Mouse (Mus musculus) heart, embryonic 14.5 days (tissue): ENCODE measurements around the gene Olfr1232. TPM values are rescaled to one million over a fixed set of nuclear protein-coding genes. Genes with fewer than 3 reads are reported as not detected.

Source experiments
- ATAC-seq: fragments of 200-750 bp; cut with Nextera tagmentation; 2 replicates; pipeline ENCODE4 v1.8.0; 2017; ENCODE audit warnings: low read depth, moderate TSS enrichment; ENCODE audit not compliant: insufficient number of reproducible peaks, insufficient read depth, low FRiP score
- H3K27ac ChIP-seq, 2 experiments: fragments of 200-500 bp in 1 of 2; fragments of 300-500 bp in 1 of 2; sonication (generic) in 1 of 2; replicated peaks in 1 of 2; 2 replicates each; pipeline ENCODE4 v1.5.1; 2012 to 2014; ENCODE audit warnings: low read depth in 2 of 2, low read length in 2 of 2, control low read depth in 1 of 2, mild to moderate bottlenecking in 1 of 2, mixed read lengths in 1 of 2; ENCODE audit not compliant: control insufficient read depth in 1 of 2, insufficient read depth in 1 of 2
- H3K27me3 ChIP-seq: fragments of 300-500 bp; sonication (generic); 2 replicates; pipeline ENCODE4 v1.6.1; 2014; ENCODE audit warnings: mild to moderate bottlenecking, low read length, control low read depth; ENCODE audit not compliant: control insufficient read depth, insufficient read depth
- H3K36me3 ChIP-seq: fragments of 300-500 bp; sonication (generic); 2 replicates; pipeline ENCODE4 v1.6.1; 2014; ENCODE audit warnings: mild to moderate bottlenecking, control low read depth, low read length, mixed read lengths; ENCODE audit not compliant: control insufficient read depth, insufficient read depth
- H3K4me1 ChIP-seq, 2 experiments: fragments of 200-500 bp in 1 of 2; fragments of 300-500 bp in 1 of 2; sonication (generic) in 1 of 2; 2 replicates each; pipeline ENCODE4 v1.6.1; 2012 to 2014; ENCODE audit warnings: low read length in 2 of 2, control low read depth in 1 of 2, mixed read lengths in 1 of 2; ENCODE audit not compliant: control insufficient read depth in 2 of 2, insufficient read depth in 2 of 2
- H3K4me2 ChIP-seq: fragments of 300-500 bp; sonication (generic); 2 replicates; pipeline ENCODE4 v1.6.1; 2014; ENCODE audit warnings: mild to moderate bottlenecking, low read length
- H3K4me3 ChIP-seq, 2 experiments: fragments of 200-500 bp in 1 of 2; fragments of 300-500 bp in 1 of 2; sonication (generic) in 1 of 2; 2 replicates each; pipeline ENCODE4 v1.5.1; 2012 to 2014; ENCODE audit warnings: low read length in 2 of 2, mild to moderate bottlenecking in 2 of 2, control low read depth in 1 of 2, low read depth in 1 of 2, moderate library complexity in 1 of 2; ENCODE audit not compliant: control insufficient read depth in 1 of 2, insufficient read depth in 1 of 2
- H3K9ac ChIP-seq: fragments of 300-500 bp; sonication (generic); 2 replicates; pipeline ENCODE4 v1.6.1; 2014; ENCODE audit warnings: mild to moderate bottlenecking, low read length
- H3K9me3 ChIP-seq: fragments of 300-500 bp; sonication (generic); 2 replicates; pipeline ENCODE4 v1.6.1; 2016; ENCODE audit warnings: low read length, control low read depth; ENCODE audit not compliant: control insufficient read depth
- WGBS: fragments of 180-500 bp; shearing (Covaris S2); extraction: QIAGEN DNeasy Blood & Tissue Kit; methylation state at CpG from one replicate; pipeline ENCODE4 v1.1.7; 2014; 5-methylcytosine and 5-hydroxymethylcytosine counted together
- polyA plus RNA-seq: library from polyadenylated mRNA; unstranded; fragments of >200 nt; fragmentation: Nextera tagmentation; extraction: Ambion mirVana; gene quantifications from 2 replicates; pipeline ENCODE4 v1.2.1, GENCODE M21; 2014

Olfr1232 gene
- polyA plus RNA-seq, result not detected in 2 replicates

GRCm38 (mm10) chr2:89329575-89329974 lies at the start of gene Olfr1232:
Olfr1232 (minus strand) TSS chr2:89329675.
- no peak within 1 kb of the TSS for H3K4me2 ChIP-seq
- H3K4me3 ChIP-seq, result no peak within 1 kb of the TSS
- H3K27ac ChIP-seq, result no peak within 1 kb of the TSS
- no peaks in the 10 kb centered on the region for H3K4me1 ChIP-seq
- ATAC-seq, result no peak
- no peaks in the 10 kb centered on the region for H3K9me3 ChIP-seq
- H3K36me3 ChIP-seq, result no peaks in the 10 kb centered on the region
- H3K27me3 ChIP-seq, result no peaks in the 10 kb centered on the region
- no peak within 1 kb of the TSS for H3K9ac ChIP-seq

- no peak for ATAC-seq
- 71% methylated on average over 4 of the region's 4 CpGs for WGBS
Measured at GRCm38 (mm10) chr2:89364765-89365164, 35.3 kb upstream of the Olfr1232 start, which contains the start of gene Olfr1234. Olfr1234 (minus strand) TSS chr2:89364865.

GRCm38 (mm10) chr2:89342298-89342697 lies 12.8 kb upstream of the Olfr1232 start, which contains the start of gene Olfr1233:
Olfr1233 (minus strand) TSS chr2:89342398.
- Histone ChIP-seq H3K27me3 (no peaks in the 10 kb centered on the region), H3K4me1 (no peaks in the 10 kb centered on the region), H3K4me3 (no peak within 1 kb of the TSS), H3K27ac (no peak within 1 kb of the TSS), H3K9ac (no peak within 1 kb of the TSS), H3K9me3 (no peaks in the 10 kb centered on the region), H3K36me3 (no peaks in the 10 kb centered on the region), H3K4me2 (no peak within 1 kb of the TSS)
- no peak for ATAC-seq

More at GRCm38 (mm10) chr2:89364765-89365164, 35.3 kb upstream of the Olfr1232 start, which contains the start of gene Olfr1234:
- Histone ChIP-seq H3K36me3 (no peaks in the 10 kb centered on the region), H3K4me3 (no peak within 1 kb of the TSS), H3K27ac (no peak within 1 kb of the TSS), H3K9ac (no peak within 1 kb of the TSS), H3K4me2 (no peak within 1 kb of the TSS), H3K9me3 (no peaks in the 10 kb centered on the region), H3K4me1 (no peaks in the 10 kb centered on the region), H3K27me3 (no peaks in the 10 kb centered on the region)

- no peak for ATAC-seq
- H3K4me1 ChIP-seq, result no peaks in the 10 kb centered on the region
- H3K27ac ChIP-seq, result no peak within 1 kb of the TSS
- H3K4me3 ChIP-seq, result no peak within 1 kb of the TSS
- 72% methylated on average over 2 of the region's 2 CpGs for WGBS
- no peaks in the 10 kb centered on the region for H3K9me3 ChIP-seq
- H3K27me3 ChIP-seq, result no peaks in the 10 kb centered on the region
- no peaks in the 10 kb centered on the region for H3K36me3 ChIP-seq
- no peak within 1 kb of the TSS for H3K4me2 ChIP-seq
- no peak within 1 kb of the TSS for H3K9ac ChIP-seq
Measured at GRCm38 (mm10) chr2:89306974-89307373, 22.5 kb downstream of the Olfr1232 start, which contains the start of gene Olfr1231. Olfr1231 (minus strand) TSS chr2:89307074.

- Histone ChIP-seq H3K9me3 (no peaks in the 10 kb centered on the region), H3K36me3 (no peaks in the 10 kb centered on the region), H3K4me1 (no peaks in the 10 kb centered on the region), H3K27ac (no peak within 1 kb of the TSS), H3K4me3 (no peak within 1 kb of the TSS), H3K27me3 (no peaks in the 10 kb centered on the region), H3K9ac (no peak within 1 kb of the TSS), H3K4me2 (no peak within 1 kb of the TSS)
- 81% methylated on average over 1 of the region's 1 CpGs for WGBS
- no peak for ATAC-seq
Measured at GRCm38 (mm10) chr2:89297168-89297567, 32.3 kb downstream of the Olfr1232 start, which contains the start of gene Olfr1230. Olfr1230 (minus strand) TSS chr2:89297268.

DNA sequence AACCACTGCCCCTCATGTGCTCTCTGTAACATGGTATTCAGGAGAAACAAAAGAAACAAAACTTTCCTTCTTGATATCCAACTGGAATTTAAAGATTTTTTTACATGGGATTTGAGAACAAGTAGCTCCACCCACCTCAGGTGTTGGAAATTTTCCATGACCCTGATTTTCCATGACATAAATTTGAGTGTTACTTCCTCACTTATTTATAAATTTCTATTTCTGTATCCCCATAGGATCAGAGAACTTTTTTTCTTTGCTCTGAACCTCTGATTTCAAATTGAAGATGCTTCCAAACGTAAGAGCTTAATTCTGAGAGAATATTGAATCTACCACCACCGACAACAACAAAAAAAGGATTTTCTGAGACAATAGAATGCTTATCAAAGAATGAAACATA lies 41.6 kb downstream of the Olfr1232 start, which contains the start of gene Olfr1229:
Gene Olfr1229, minus strand, starts transcription at position 101 of the 400 bp plus-strand sequence.
- Histone ChIP-seq H3K4me1 (no peaks in the 10 kb centered on the region), H3K4me3 (no peak within 1 kb of the TSS), H3K27me3 (no peaks in the 10 kb centered on the region), H3K27ac (no peak within 1 kb of the TSS), H3K4me2 (no peak within 1 kb of the TSS), H3K9me3 (no peaks in the 10 kb centered on the region), H3K9ac (no peak within 1 kb of the TSS), H3K36me3 (no peaks in the 10 kb centered on the region)
- no peak for ATAC-seq
- 78% methylated on average over 2 of the region's 2 CpGs for WGBS

Other genes with a start within 250 kb of the Olfr1232 start
- not detected in 2 replicates for gene Olfr1219, start 246.2 kb downstream of the Olfr1232 start, polyA plus RNA-seq
- not detected in 2 replicates for gene Olfr1220, start 222.8 kb downstream of the Olfr1232 start, polyA plus RNA-seq
- not detected in 2 replicates for gene Olfr1221, start 212.4 kb downstream of the Olfr1232 start, polyA plus RNA-seq
- not detected in 2 replicates for gene Olfr1222, start 196.6 kb downstream of the Olfr1232 start, polyA plus RNA-seq
- not detected in 2 replicates for gene Olfr1223, start 178.1 kb downstream of the Olfr1232 start, polyA plus RNA-seq
- not detected in 2 replicates for gene Olfr1224-ps1, start 165.6 kb downstream of the Olfr1232 start, polyA plus RNA-seq
- gene Olfr1225, start 155.0 kb downstream of the Olfr1232 start, polyA plus RNA-seq, result not detected in 2 replicates
- gene Olfr1226, start 129.6 kb downstream of the Olfr1232 start, polyA plus RNA-seq, result not detected in 2 replicates
- gene Olfr1228, start 75.6 kb downstream of the Olfr1232 start, polyA plus RNA-seq, result not detected in 2 replicates
- not detected in 2 replicates for gene Olfr1229, start 41.7 kb downstream of the Olfr1232 start, polyA plus RNA-seq
- not detected in 2 replicates for gene Olfr1230, start 32.4 kb downstream of the Olfr1232 start, polyA plus RNA-seq
- gene Olfr1231, start 22.6 kb downstream of the Olfr1232 start, polyA plus RNA-seq, result not detected in 2 replicates
- not detected in 2 replicates for gene Olfr1233, start 12.7 kb upstream of the Olfr1232 start, polyA plus RNA-seq
- gene Olfr1234, start 35.2 kb upstream of the Olfr1232 start, polyA plus RNA-seq, result not detected in 2 replicates
- not detected in 2 replicates for gene Olfr1238, start 80.0 kb upstream of the Olfr1232 start, polyA plus RNA-seq
- not detected in 2 replicates for gene Olfr1239, start 90.7 kb upstream of the Olfr1232 start, polyA plus RNA-seq
- gene Olfr1240, start 113.3 kb upstream of the Olfr1232 start, polyA plus RNA-seq, result not detected in 2 replicates
- gene Olfr1241, start 157.5 kb upstream of the Olfr1232 start, polyA plus RNA-seq, result not detected in 2 replicates
- not detected in 2 replicates for gene Olfr1242, start 168.7 kb upstream of the Olfr1232 start, polyA plus RNA-seq
- not detected in 2 replicates for gene Olfr1243, start 201.8 kb upstream of the Olfr1232 start, polyA plus RNA-seq
- not detected in 2 replicates for gene Olfr1245, start 248.8 kb upstream of the Olfr1232 start, polyA plus RNA-seq